Mouse (Mus musculus): ENCODE results near the gene Tle6.

Gene Tle6

DNA sequence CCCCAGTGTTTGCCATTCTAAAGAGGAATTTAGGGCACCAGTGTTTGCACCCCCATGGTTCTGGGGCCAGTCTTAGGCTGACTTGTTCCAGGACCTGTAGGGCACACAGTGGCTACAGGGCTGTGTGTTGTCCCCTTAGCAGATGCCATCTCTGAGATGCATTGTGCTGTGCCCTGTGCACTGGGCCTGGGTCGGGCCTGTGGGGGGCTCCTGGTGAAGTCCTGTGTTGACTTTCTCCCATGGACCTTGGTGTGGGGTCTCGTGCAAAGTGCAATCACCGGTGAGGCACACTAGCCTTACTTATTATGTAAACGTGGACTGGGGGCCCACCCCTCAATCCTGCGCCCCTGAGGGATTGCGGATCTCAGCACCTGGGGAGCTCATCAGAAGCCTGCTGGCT lies 38.5 kb downstream of the Tle6 start:
- DNase-seq (ENCODE audit: low spot score), result no peak

DNA sequence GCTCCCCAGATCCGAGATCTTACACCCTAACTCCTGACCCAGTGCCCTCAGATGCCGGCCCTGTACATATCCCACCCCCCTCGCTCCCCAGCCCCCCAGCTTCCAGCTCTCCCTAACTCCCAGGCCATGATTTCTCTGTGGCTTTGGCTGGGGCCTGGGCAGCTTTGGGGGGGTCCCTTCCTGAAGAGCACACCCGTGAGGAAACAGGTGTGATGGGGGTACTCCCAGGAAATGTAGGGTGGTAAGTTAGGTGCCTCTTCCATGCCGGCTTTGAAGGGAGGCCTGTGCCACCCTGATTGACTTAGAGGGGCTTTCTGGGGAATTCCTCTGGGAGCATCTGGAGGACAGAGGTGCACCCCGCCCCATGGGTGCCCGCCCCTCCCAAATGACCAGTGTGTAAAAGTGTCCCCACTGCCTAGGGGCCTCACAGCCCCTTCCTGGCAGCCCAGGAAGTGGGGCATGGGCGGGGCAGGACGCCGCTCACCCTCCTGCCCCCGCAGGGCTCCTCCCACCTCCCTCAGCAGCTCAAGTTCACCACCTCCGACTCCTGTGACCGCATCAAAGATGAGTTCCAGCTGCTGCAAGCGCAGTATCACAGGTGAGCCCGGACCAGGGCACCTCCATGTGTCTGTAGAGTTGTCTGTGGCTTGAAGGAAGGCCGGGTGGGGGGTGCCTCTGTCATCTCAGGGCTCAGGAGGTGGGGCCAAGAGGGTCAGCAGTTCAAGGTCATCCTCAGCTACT lies 40.0 kb downstream of the Tle6 start:
- DNase-seq (ENCODE audit: low spot score), result no peak

DNA sequence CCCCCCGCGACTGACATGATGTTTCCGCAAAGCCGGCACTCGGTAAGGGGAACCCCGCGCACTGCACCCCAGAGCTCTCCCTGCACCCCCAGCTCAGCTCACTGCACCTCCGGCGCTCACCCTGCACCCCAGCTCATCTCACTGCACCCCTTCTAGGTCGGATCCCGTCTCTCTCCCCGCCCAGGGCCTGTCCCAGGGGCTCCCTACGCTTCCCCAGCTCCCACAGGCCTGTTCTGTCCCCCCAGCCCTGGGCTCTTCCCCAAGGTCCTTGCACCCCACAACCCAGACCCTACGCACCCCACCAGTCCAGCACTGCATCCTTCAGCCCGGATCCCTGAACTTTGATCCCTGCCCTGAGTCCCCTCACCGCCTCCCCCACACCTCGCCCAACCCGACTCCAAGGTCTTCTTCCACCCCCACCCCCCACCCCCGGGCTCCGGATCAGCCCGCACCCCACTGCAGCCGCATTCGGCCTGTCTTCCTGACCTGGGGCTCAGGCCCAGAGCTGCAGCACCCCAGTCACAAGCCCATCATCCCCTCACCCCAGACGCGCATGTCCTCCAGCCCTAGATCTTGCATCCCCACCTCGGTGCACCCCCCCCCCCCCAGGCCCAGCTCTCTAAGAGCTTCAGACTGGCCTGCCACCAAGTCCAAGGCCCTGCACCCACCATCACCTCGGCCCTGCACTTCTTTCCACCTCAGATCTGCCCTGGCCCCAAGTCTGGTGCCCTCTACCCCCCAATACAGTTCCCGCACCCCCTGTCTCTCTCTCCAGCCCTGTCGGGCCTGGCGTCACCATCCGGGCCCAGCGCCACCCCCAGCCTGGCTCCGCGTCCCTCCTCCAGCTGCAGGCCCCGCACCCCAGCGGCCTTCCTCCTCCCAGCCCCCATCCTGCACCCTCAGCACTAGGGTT lies 41.0 kb downstream of the Tle6 start:
- DNase-seq (ENCODE audit: low spot score), result no peak

DNA sequence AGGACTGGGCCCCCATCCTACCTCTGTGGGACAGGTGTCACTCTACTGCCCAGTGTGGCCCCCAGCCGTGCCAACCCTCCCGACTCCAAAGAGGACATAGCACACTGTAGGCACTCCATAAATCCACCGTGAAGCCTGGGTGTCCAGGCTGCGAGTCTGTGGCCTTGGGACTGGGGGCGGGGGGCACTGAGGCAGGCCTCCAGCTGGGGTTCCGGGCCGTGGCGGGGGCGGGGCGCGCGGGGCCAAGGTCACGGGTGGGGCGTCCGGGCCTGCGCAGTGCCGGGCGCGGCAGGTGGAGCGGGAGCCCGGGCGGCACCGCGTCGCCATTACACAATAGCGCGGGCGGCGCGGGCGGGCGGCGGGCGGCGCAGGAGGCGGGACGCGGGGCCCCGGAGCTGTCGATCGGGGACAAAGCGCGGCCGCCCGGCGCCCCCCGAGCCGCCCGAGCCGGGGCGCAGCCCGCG lies 41.7 kb downstream of the Tle6 start, which contains the start of gene Aes:
Aes (plus strand) TSS at position 326 of the 464 bp plus-strand sequence.
- peak; percentile 56 for DNase-seq (ENCODE audit: low spot score)

DNA sequence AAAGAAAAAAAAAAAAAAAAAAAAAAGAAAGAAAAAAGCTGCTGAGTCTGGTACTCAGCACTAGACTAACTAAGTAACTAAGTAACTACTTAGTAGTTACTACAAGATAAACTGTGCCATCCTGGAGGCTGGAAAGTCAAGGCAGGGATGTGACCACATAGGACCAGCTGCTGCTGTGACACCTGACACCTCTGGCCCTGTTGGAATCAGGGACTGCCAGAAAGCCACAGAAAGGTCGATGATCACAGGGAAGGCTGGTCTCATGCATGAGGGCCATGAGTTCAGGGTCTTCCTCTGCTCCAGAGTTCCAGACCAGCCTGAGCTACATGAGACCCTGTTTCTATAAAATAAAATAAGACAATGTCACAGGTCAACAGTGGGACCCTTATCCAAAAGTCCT lies 43.4 kb downstream of the Tle6 start:
- no peak for DNase-seq (ENCODE audit: low spot score)

DNA sequence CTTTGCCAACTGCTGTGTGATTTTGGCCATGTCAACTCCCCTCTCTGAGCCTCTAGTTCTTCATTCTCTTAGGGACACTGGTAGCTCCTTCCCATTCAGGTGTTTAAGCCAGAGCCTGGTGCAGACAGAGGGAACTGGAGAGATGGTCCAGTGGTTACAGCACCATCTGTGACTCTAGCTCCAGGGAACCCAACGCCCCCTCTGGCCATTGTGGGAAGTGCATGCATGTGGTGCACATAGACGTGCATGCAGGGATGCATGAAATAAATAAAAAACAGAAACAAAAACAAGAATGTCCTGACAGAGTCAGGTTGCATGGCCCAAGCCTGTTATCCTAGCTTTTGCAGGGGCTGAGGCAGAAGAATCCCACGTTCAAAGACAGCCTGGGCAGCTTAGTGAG lies 44.6 kb downstream of the Tle6 start:
- DNase-seq (ENCODE audit: low spot score), result no peak

DNA sequence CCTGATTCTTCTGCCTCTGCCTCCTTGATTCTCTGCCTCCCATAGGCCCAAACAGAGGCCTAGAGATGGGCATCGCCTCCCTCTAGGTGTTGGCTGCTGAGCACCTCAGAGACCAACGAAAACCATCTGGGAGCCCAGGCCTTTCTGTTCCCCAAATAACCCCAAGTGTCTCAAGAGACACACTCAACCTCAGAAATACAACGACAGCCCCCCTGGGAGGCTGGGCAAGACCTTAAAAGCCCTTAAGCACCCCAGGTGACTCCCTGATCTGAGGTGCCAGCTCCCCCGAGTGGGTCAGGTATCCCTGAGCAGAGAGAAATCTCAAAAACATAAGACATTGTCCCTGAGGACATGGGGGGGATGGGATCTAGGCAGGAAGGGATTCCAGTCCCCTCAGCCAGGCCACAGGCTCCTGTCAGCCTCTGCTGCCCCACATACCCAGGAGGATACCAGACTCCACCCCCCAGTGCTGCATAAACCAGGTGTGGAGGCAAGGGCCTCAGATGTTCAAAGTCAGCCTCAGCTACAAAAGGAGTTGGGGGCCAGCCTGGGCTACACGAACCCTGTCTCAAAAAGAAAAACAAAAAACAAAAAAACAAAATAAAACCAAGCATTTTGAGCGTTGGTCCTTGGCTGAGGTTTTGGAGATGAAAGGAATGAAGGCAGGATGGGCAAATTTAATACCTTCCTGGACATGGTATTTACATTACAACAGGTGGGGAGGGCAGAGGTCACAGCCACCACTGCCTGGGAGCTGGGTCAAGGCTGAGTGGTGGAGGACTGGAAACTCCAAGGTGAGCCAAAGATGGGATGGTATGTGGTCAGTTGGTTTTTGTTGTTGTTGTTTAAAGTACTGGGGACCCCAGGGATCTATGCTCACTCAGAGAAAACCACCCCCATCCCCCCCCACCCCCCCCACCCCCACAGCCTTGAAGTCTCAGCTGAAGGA lies 46.8 kb downstream of the Tle6 start:
- no peak for DNase-seq (ENCODE audit: low spot score)

DNA sequence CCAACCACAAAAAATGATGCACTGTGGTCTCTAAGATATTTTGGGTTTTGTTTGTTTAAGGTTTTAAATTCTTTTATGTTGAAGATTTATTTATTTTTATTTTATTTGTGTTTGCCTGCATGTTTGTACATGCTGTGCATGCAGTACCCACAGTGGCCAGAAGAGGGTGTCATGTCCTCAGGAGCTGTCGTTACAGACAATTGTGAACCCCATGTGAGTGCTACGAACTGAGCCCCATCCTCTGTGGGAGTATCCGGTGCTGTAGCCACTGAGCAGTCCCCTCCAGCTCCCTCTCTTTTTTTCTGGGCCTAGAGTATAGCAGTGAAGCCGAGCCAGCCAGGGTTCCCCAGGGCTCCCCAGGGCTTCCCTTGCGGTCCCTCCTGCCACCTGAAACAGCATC lies 47.6 kb downstream of the Tle6 start:
- DNase-seq (ENCODE audit: low spot score), result no peak

DNA sequence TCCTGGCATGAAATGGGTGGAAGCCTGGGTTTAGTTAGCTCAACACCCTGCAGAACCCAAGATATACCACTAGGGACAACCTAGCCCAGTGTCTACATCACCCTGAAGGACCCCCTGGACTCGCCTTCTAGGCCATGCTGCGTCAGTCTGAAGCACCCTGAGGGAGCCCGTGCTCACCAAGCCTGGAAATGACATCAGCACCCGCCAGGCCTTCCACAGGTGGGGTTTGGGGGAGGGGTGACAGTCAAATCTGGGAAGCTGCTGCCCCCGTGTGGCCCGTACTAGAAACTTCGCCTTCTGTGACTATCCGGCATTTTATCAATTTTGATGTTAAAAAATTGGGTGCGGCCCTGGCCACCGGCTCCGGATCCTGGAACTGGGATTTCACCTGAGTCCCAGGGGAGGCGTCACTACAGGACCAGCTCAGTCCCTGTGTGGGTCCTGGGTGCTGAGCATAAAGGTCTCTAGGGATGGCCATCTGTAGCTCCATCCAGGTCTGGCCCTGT lies 49.2 kb downstream of the Tle6 start:
- no peak for DNase-seq (ENCODE audit: low spot score)

DNA sequence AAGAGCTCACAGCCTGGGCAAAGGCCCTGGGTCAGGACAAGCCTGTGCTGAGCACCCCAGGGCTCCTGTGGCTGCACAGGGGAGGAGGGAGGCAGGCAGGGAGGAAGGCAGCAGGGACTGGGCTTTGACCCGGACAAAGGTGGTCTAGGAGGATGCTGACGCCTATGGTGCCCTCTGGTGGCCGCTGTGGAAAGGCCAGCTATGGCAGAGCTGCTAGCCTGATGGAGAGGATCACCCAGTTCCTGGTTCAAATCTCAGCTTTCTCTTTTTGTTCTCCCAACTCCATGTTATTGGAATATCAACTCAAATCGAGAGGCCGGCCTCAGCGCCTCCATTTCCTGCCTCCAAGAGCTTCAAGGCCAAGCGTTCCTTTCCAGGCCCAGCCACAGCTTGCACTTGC lies 50.6 kb downstream of the Tle6 start:
- no peak for DNase-seq (ENCODE audit: low spot score)

DNA sequence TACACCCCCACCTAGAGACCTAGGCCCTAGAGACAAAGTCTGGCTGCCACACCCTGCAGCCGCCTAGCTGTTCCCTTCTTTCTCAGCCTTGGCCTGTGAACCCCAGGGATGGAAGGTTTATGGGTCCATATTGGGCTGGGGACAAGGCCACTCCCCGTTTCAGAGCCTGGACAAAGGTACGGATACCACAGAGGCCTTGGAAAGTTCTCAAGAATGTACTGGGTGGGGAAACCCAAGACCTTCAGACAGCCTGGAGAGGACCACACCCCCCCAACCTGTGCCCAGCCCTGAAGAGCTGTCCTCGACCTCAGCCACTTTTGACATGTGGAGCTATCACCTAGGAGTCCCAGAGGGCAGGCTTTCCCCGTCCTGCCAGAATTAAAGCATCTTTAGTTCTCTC lies 51.9 kb downstream of the Tle6 start:
- no peak for DNase-seq (ENCODE audit: low spot score)

DNA sequence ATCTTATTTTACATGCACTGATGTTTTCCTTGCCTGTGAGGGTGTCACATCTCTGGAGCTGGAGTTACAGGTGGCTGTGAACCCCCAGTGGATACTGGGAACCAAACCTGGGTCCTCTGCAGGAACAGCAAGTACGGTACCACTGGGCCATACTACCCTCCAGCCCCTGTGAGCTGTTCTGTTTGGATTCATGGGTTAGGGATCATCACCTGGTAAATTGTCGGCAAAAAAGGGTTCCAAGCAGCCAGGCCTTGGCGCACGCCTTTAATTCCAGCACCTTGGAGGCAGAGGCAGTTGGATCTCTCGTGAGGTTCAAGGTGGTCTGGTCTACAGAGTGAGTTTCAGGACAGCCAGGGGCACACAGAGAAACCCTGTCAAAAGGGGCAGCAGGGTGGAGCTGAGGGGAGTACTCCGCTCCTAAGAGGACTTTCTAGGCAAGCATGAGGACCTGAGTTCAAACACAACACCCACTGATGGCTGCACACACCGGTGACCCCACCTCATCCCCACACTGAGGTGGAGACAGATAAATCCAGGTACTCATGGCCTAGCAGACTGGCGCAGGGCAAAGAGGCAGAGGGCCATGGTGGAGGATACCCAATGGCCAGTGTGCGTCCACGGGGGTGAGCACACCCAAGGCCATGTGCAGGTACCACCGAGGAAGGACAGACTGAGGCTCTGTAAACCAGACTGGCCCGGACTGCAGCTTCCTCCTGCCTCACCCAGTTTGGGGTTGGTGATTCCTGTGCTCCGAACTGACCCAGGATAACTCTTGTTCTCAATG lies 53.9 kb downstream of the Tle6 start:
- DNase-seq (ENCODE audit: low spot score), result no peak

DNA sequence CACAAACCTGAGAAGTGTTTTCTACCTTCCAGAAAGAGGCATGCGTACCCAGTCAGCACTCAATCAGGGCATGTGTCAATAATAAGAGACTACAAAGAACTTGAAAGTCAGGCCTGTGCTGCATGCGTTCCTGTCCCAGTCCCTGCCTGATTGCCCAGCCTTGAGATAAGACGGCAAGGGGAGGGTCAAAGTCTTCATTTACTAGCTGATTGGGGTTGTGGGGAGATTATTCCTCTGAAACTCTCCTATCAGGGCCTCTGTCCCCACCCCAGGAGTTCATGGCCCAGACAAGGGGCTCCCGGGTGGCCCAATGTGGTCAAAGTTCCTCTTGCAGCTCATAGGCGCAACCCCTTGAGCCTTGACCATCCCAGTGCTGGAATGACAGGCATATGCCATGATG lies 54.5 kb downstream of the Tle6 start:
- no peak for DNase-seq (ENCODE audit: low spot score)

DNA sequence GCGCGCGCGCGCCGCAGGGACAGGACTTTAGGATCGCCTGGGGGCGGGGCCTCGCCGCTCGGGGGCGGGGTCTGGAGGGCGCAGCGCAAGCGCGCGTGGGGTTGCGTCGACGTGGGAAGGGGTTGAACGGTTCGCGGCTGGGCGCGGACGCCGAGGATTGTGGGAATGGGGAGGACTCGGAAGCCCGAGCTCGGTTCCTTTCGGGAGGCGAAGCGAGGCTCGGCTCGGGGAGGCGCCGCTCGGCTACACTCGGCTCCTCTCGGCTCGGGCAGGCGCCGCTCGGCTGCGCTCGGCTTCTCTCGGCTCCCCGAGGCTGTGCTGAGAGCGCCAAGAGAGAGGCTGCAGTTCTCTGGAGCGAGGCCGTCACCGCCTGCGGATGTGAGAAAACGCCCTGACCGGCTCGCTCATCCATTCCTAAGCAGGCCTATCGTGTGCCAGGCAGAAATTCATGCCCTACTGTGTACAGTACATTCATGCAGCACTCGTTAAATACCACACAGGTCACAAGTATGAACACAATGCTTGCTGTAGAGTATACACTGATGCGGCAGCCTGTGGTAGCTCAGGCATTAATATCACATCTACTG lies 55.6 kb downstream of the Tle6 start, which contains the start of gene Gna11:
Gna11 (minus strand) TSS at position 30 of the 587 bp plus-strand sequence.
- DNase-seq (ENCODE audit: low spot score), result peak; percentile 98

DNA sequence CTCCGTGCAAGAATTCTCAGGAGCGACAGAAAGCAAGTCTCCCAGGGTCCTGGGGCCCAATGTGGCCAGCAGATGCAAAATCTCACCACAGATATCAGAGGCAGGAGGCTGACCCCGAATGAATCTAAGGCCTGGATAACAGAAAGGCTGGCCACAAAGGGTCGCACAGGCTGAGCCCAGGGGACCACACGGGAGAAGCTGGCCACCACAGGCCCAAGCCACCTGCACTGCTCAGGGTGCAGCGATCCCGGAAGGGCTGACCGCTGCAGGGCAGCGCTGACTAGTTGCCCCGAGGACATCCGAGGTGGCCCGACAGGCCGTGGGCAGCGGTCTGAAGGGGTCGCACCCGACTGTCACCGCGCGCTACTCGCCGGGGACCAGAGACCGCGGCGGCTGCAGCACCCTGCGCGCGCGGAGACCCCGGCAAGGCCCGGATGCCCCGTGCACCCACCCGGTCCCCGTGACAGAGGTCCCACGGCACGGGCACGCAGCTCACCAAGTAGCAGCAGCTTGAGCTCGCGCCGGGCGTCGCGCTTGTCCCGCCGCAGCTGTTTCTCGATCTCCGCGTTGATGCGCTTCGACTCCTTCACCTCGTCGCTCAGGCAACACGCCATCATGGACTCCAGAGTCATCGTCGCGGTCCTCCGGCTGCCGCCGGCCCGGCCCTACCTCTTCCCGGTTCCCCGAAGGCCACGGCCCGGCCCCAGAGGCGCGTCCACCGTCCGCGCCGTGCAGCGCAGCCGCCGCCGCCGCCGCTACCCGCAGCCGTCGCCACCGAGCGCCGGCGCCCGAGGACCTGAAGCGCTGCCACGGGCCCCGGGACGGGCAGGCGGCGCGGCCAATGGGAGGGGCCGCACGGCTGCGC lies 56.3 kb downstream of the Tle6 start:
- DNase-seq (ENCODE audit: low spot score), result no peak

DNA sequence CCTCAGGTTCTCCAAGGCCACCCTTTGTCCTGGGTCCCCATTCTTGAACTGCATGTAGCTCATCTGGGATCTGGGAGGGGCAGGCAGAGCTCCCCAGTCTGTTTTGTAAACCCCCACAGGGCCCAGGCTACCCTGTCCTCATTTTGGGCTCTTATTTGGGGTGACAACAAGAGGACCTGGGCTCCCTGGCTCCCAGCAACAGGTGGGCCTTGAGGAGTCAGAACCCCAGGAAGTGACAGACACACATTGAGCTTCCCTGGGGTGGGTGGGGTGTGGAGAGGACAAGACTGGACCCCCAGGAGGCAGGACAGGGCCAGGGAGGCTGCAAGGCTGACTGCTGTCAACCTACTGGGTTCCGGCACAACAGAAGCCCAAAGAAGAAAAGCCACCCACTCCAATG lies 57.2 kb downstream of the Tle6 start:
- no peak for DNase-seq (ENCODE audit: low spot score)

DNA sequence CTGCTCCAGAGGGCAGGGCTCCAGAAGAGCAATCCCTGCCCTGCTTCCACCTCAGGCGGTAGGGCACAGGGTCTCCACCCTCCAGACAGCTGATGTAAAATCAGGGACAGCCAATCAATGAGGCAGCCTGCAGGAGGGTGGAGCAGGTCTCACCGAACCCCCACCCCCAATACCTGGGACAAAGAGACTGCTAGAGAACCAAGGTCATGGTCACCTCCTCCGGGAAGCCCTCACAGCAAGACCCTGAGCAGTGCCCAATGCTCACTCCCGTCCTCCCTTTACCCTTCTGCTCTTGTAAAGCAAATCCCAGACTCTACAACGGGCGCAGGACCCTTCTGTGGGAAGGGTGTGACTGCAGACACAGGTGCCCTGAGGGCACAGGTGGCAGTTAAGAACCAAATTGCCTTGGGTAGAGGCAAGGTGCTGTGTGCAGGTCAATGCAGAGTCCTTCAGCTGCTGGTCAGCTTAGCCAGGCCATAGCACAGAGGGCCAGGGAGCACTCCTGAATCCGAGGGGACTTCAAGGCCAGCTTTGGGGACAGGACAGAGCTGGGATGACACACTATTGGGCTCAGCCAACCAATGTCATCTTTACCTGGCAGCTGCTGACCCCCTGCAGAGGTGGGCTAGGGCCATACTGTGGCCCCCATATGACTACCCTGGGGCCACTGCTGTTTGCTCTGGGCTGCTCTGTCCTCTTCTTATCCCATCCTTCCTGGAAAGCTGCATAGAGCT lies 58.0 kb downstream of the Tle6 start:
- no peak for DNase-seq (ENCODE audit: low spot score)

DNA sequence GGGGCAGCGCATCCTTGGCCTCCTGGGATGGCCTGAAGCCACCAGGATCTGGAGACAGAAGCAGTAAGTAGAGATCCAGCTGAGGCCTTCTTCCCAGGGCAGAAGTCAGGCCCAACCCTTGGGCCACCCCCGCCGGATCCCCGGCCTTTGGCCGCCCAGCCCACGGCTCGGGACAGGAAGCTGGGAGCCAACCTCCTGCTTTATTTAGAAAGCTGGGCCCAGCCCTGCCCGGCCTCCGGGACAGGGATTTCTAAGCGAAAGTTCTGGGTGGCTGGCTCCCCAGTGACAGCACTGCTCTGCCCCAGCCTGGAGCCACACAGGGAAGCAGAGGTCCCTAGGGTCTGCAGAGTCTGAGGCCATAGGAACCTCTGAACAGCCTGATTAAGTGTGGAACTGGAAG lies 59.1 kb downstream of the Tle6 start:
- no peak for DNase-seq (ENCODE audit: low spot score)

DNA sequence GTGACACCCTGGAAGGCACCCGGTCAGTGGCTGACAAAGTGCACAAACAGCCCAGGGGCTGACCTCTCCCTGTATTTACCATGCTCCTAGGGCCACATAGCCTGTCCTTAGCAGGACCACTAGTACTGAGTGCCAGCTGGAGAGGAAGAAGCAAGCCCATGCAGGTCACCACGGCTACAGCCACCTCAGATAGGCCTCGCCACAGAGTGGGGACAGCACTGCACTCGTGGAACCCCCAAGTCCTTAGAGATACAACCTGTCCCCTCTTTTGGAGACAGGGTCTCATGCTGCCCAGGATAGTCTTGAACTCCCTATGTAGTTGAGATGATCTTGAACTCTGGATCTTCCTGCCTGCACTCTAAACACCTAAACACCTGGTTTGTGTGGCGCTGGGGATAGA lies 59.5 kb downstream of the Tle6 start:
- DNase-seq (ENCODE audit: low spot score), result no peak
